Mouse (Mus musculus) MEL-GATA-1-ER (cell line): ENCODE measurements at regions not wholly inside any gene's neighbourhood (a gene's known extent, or its start where the extent isn't known, plus 50 kb on each side); places are given as distances from the start of the nearest gene placed in this dataset.

Experiments used
- DNase-seq: peaks from one replicate; pipeline ENCODE4 v3.0.0-alpha.2; 2012; ENCODE audit warnings: low read depth; ENCODE audit errors: extremely low read depth

- no peak for DNase-seq
These were observed 67.6 kb upstream of the Tmem189 start for GRCm38 (mm10) chr2:167757157-167757780.

- DNase-seq: no peak
These were observed 67.1 kb upstream of the Tmem189 start for GRCm38 (mm10) chr2:167756721-167757120.

GRCm38 (mm10) chr2:167754929-167755551, 65.4 kb upstream of the Tmem189 start:
- DNase-seq: no peak

GRCm38 (mm10) chr2:167753898-167754297, 64.3 kb upstream of the Tmem189 start:
- peak; percentile 36 for DNase-seq

DNA sequence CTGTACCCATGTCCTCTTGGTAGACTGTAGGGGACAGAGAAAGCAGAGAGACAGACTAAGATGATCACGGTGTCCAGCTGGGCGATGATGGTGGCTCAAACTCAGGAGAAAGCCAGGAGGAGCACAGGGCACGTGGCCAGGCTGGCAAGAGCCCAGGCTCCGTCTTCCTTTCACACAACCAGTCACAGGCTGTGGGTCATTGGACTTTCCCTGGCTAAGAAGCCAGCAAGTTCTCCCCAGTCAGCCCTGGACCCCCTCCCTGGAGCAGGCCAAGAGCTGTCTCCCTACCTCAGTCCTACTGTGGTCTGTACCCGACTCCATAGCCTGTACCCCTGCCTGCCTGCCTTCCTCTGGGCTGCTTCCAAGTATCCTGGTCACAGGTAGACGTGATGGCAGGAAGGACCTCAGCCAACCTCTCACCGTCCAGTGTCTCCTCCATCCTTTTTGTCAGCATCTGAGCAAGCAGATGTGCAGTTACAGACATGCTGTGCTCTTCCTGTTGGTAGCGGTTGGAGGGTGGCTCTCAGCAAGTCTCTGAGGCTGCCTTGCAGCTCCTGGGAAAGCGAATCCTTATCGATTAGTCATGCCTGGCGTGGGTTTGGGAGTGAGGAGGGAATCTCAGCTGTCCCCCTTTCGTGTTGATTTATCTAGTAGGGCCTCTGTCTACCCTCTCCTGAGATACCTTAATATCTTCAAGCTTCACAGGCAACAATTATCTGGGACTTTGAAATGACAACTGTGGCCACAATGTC, 63.4 kb upstream of the Tmem189 start:
- DNase-seq: peak; percentile 22

- DNase-seq: no peak
These were observed 62.0 kb upstream of the Tmem189 start for GRCm38 (mm10) chr2:167751585-167751984.

- no peak for DNase-seq
These were observed 58.7 kb upstream of the Tmem189 start for GRCm38 (mm10) chr2:167748297-167748696.

DNA sequence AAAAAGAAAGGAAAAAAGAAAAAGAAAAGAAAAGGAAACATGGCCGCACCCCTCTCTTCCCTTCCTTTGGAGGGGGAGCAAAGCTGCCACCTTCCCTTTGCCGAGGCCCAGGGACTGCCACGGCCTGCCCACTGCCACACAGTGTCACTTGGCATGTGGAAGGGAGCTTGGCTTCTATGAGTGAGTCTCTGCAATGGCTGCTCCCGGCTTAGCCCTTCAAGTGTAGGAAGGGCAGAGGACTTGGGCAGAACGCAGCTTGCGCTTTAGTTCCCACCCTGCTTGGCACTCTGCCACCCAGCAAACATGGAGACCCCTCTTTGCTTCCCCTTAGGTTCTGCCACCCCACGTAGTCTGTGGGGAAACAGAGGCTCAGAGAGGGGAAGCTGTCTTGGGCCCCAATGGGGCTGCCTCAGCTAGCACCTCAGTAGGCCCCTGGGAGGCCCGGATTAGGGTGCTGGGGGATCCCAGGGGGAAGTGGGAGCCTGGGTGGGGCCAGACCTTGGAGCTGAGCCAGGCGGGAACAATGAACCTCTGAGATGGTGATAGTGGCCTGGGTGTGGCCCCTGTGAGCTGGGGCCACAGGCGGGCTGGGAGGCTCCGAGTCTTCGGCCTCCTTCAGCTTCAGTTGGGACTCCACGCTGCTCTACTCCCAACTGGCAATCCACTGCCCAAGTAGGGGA, 57.7 kb upstream of the Tmem189 start:
- DNase-seq: peak; percentile 89

DNA sequence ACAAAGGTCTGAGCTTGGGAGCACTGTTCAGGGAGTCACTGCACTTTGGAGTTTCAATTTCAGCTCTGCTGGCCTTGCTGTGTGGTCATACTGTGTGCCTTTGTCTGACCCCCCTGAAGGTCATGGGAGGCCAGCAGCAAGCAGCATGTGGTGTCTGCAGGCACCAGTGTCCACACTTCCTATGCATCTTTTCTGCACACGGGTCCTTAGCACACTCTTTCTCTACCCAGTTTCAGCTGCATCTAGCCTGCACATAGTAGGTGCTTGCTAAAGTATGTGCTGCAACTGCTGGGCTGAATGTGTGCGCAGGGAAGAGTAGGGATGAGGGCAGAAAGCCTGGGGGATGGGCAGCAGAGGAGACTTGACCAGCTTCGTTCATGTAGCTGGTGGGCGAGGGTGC, 56.7 kb upstream of the Tmem189 start:
- no peak for DNase-seq

DNA sequence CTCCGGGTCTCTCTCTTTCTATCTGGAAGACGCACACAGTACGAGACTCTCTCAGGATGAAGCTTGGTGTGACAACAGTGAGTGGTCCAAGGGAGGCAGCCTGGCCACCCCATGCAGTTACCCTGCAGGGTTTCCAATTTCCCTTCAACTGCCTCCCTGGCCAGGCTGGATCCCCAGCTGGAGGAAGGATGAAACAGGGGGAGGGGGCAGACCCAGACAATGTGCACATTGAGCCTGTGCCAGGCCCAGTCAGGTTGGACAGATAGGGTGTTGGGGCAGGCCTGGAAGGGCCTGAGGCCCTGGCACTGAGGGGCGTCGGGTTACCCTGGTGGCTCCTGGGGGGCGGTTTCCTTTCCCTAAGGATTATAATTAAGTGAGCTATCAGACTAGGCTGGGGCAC, 55.8 kb upstream of the Tmem189 start:
- no peak for DNase-seq

GRCm38 (mm10) chr2:167744080-167744479, 54.5 kb upstream of the Tmem189 start:
- DNase-seq: no peak

GRCm38 (mm10) chr2:167742479-167742878, 52.9 kb upstream of the Tmem189 start:
- DNase-seq: no peak

- no peak for DNase-seq
These were observed 51.0 kb upstream of the Tmem189 start for GRCm38 (mm10) chr2:167740516-167741189.
